Mouse (Mus musculus) heart, postnatal 4 days (tissue): ENCODE results near the gene Pear1. TPM values are rescaled to one million over a fixed set of nuclear protein-coding genes. Genes with fewer than 3 reads are reported as not detected.
A peak's percentile ranks its signal among the peaks of the same experiment; 100 is the strongest.

ENCODE experiments used
- DNase-seq: peaks from one replicate; pipeline ENCODE4 v3.0.0; 2021
- total RNA-seq, 2 experiments: library from RNA; stranded (reverse); gene quantifications; 2 replicates each; pipeline ENCODE4 v1.2.3; 2021

Gene Pear1
- total RNA-seq, 2 experiments from 2014 or later = 24.8 to 26.1 TPM

- DNase-seq = no peak
Measured at GRCm38 (mm10) chr3:87809322-87809962, 14.7 kb downstream of the Pear1 start.

DNA sequence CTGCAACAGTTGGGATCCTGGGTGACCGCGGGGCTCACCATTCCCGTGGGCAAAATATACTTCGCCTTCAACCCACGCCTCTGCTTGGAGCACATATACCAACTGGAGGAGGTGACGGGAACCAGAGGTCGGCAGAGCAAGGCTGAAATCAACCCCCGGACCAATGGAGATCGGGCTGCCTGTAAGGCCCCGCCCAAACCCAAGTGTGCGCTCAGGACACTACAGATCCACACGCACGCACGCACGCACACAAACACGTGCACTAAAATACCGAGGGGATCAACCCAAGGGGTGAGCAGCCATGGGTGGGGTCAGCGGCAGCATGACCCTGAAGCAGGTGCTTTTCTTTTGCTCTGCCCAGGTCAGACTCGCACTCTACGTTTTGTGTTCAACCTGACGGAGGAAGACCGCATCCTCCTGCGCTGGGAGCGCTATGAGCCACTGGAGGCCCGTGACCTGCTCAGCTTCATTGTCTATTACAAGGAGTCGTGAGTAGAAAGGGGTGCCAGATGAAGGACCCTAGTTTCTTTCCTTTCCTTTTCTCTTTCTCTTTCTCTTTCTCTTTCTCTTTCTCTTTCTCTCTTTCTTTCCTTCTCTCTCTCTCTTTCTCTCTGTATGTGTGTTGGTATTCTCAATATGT, 19.9 kb downstream of the Pear1 start:
- DNase-seq = no peak

DNA sequence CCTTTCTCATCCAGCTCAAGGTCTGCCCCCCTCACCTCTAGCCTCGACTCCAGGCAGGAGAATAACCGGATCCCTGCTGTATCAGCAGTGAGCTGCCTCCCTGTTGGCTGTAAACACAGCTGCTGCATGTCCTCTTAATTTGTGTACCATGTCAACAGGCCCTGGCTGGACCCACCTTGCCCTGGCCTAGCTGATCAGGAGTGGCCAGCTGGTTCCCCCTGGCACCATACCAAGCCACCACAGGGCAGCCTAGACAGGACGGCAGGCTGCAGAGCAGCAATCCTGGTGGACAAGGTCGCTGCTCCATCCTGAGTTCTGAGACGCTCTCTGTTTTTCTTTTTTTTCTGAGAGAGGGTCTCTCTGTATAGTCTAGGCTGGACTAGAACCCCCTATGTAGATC, 22.4 kb downstream of the Pear1 start:
- DNase-seq = no peak

- peak; percentile 63 for DNase-seq
Measured at GRCm38 (mm10) chr3:87796736-87797334, 27.3 kb downstream of the Pear1 start, which contains the start of gene Insrr. TSS of gene Insrr (plus strand) at chr3:87796951.

DNA sequence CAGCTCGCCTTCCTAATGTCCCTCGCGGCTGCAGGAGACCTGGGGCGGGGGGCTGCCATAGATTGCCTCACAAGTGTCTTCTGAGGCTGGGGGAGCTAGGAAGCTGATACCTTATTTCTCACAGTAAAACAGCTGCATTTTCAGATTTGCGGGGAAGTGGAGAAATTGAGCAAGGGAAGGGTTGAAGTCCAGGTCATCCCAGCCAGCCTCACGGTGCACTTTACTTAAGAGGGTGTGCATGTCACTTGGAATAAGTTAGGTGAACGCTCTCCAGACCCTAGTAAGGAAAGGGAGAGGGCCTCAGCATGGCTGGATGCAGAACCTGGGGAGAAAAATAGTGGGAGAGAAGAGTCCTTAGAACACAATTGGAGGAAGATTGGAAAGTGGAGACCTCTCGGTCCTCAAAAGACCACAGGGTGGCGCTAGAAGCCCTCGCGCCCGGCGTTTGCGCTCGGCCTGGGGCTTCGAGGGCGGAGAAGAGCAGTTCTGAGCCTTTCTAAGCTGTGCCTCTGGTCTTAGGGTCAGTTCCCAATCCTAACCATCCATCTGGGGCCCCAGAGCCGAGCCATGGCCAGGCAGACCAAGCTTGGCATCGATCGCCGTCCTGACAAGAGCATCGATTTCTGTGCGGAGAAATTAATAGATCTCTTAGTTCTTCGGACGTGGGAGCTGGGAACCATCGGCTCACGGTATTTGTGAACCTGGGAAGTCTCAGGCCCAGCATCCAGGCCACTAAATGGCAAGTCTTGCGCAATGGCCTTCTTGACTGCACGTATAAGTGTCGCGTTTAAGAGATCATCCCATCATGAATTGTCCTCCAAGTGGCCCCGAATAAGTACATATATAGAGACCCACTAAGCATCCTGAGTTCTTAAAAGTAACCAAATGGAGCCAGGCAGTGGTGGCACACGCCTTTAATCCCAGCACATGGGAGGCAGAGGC, 28.5 kb downstream of the Pear1 start:
- DNase-seq = peak; percentile 83

GRCm38 (mm10) chr3:87794922-87795325, 29.2 kb downstream of the Pear1 start, which contains the start of gene Ntrk1:
TSS of gene Ntrk1 (minus strand) at chr3:87795162.
- no peak for DNase-seq

GRCm38 (mm10) chr3:87789768-87790167, 34.3 kb downstream of the Pear1 start:
- DNase-seq = no peak

GRCm38 (mm10) chr3:87789248-87789647, 34.9 kb downstream of the Pear1 start:
- DNase-seq = no peak

DNA sequence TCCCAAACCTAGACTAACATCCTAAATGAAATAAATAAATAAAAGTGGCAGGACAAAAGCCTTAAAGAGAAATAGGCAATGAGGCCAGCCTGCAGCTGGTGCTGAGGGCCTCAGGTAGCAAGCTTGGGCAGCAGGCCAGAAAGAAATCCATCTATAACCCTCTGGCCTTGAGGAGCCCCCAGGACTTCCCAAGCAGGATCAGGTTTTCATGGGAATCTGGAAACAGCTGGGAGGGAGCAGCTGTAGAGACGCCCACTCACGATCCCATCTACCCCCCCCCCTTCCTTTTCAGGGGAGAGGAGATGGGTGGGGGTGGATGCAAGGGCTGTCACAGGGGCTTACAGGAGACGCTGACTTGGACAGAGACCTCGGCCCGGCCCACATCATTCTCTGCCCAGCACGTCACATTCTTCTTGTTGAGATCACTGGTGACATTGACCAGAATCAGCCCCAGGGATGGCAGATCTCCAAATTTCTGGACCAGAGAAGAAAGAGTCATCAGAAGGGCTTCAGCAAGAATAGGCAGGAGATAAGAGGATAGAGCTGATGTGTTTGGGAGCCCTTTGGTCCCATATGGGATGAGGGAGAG, 38.4 kb downstream of the Pear1 start:
- peak; percentile 46 for DNase-seq

DNA sequence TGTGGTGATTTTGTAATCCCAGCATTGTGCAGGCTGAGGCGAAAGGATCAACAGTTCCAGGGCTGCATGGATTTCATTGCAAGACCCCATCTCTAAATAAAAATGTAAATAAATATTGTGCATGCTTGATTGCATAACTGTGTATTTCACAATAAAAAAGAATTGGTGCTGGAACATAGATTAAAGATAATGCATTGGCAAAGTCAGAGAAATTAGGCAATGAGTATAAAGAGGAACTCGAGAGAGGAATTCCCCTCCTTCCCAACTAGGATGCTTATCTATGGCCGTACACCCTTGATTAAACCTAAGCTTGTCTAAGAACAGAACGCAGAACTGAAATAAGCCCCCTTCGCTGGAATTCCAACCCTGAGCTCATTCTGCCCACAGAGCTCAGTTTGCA, 39.0 kb downstream of the Pear1 start:
- no peak for DNase-seq

DNA sequence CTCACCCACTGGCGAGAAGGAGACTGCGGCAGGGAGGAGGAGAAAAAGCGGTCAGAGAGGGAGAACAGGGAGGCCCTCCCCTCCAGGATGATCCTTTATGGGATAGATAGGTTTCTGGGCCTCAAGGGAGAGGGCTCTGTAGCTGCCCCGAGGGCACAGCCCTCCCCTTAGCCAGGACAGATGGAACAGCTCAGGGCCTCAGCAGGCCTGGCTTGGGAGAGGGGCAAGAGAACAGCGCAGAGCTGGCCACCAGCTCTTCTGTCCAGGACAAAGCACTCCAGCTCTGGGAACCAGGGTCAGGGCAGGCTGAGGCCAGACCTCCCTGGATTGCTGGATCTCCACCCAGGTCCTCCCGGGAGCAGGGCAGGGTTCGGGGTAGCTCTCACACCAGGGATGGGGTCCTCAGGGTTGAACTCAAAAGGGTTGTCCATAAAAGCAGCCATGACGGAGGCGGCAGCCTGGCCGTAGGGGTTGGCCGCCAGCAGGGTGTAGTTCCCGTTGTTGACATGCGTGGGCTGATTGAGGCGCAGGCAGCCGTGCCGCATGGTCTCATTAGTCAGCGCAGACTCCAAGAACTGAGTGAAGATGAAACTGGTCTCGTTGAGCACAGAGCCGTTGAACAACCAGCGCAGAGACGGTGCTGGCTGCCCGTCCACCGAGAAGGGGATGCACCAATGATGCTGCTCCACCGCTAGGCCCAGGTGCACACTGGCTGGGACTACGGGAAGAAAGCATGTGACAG, 40.7 kb downstream of the Pear1 start:
- no peak for DNase-seq

- no peak for DNase-seq
Measured at GRCm38 (mm10) chr3:87779086-87779485, 45.0 kb downstream of the Pear1 start.

- DNase-seq = no peak
Measured at GRCm38 (mm10) chr3:87778283-87778682, 45.8 kb downstream of the Pear1 start.

GRCm38 (mm10) chr3:87771088-87771487, 53.0 kb downstream of the Pear1 start:
- DNase-seq = no peak

- DNase-seq = peak; percentile 64
Measured at GRCm38 (mm10) chr3:87770280-87770679, 53.8 kb downstream of the Pear1 start.

GRCm38 (mm10) chr3:87769506-87769905, 54.6 kb downstream of the Pear1 start:
- DNase-seq = no peak

DNA sequence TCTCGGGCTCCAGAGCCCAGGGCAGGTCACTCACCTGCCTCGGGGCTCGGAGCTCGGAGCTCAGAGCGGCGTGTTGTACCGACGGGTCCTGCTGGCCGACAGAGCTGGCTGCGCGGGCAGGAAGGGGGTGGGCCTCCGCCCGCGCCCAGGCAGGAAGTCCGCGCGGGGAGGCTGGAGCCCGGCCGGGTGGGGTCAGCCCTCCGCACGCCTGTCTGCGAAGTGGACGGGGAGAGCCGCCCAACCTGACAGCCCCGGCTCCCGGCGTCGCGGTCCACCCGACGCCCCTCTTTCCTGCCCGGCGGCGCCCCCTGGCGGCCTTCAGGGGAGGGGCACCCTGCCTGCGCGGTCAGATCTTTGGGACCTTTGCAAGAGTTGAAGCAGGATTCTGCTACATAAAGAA, 55.3 kb downstream of the Pear1 start:
- DNase-seq = peak; percentile 93

- no peak for DNase-seq
Measured at GRCm38 (mm10) chr3:87768431-87768830, 55.7 kb downstream of the Pear1 start.

DNA sequence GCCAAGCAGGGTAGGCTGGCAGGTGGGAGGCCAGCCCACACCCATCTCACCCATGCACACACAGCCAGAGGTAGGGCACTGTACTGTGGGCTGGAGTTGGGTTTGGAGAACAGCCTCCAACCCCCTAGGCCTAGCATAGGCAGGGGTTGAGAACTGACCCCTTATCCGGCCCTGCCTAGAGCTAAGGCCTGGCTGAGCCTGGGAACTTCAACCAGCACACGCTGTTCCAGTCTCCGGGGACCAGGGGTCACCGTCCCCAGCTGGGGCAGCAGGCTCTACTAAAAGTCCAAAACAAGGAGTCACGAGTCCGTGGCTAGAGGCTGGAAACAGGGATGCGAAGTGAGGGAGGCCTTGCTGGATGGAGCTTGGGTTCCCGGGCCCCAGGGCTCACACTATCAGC, 56.3 kb downstream of the Pear1 start:
- DNase-seq = peak; percentile 50

DNA sequence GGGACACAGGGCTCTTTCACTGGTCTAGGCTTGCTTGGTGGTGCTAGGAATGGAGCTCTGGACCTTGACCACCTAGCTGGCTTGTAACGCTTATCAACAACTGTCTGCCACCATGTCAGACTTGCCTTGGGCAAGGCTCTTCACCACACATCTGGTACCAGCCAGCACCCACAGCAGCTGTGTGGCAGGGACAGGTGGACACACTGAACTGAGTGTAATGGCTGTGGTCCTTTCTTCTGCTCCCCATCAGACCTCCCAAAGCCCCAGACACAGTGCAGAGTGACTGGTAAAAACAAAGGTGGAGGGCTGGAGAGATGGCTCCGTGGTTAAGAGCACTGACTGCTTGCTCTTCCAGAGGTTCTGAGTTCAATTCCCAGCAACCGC, 57.8 kb downstream of the Pear1 start:
- DNase-seq = no peak

GRCm38 (mm10) chr3:87765631-87766283, 58.3 kb downstream of the Pear1 start:
- DNase-seq = no peak
